Mouse (Mus musculus) CH12.LX (cell line): ENCODE measurements around the gene Spata21. TPM values are rescaled to one million over a fixed set of nuclear protein-coding genes. Genes with fewer than 3 reads are reported as not detected.

ENCODE experiments used
- DNase-seq: peaks from one replicate; pipeline ENCODE4 v3.0.0-alpha.2; 2013; ENCODE audit errors: extremely low read depth
- H3K27ac ChIP-seq: 2 replicates; pipeline ENCODE4 v1.5.1; 2012; ENCODE audit warnings: low read depth, mild to moderate bottlenecking, control low read depth, moderate library complexity; ENCODE audit not compliant: insufficient read depth
- H3K27me3 ChIP-seq: replicated peaks from 2 replicates; pipeline ENCODE3; 2012; ENCODE audit warnings: inconsistent platforms
- H3K36me3 ChIP-seq, 2 experiments: replicated peaks in 1 of 2; 2 replicates each; pipeline versions ENCODE3 to v1.6.1; 2012; ENCODE audit warnings: inconsistent platforms in 1 of 2, low read length in 1 of 2, mild to moderate bottlenecking in 1 of 2, mixed read lengths in 1 of 2, moderate library complexity in 1 of 2; ENCODE audit not compliant: control insufficient read depth in 1 of 2, insufficient read depth in 1 of 2
- H3K4me1 ChIP-seq, 2 experiments: 2 replicates each; pipeline ENCODE4 v1.6.1; 2012; ENCODE audit warnings: inconsistent platforms in 1 of 2, moderate library complexity in 1 of 2; ENCODE audit not compliant: insufficient read depth in 2 of 2, control insufficient read depth in 1 of 2
- H3K4me2 ChIP-seq: 2 replicates; pipeline ENCODE4 v1.6.1; 2012; ENCODE audit warnings: low read depth, mild to moderate bottlenecking, control low read depth; ENCODE audit not compliant: poor library complexity, insufficient read depth, severe bottlenecking
- H3K4me3 ChIP-seq, 3 experiments: fragments of 150-350 bp in 1 of 3; sonication (generic) in 1 of 3; replicated peaks in 1 of 3; 2 replicates each; pipeline versions ENCODE3 to v1.5.1; 2011 to 2012; ENCODE audit warnings: low read depth in 2 of 3, low read length in 2 of 3, mild to moderate bottlenecking in 2 of 3, moderate library complexity in 2 of 3, control low read depth in 1 of 3, improper control_type of control experiment in 1 of 3, inconsistent platforms in 1 of 3, mixed read lengths in 1 of 3; ENCODE audit not compliant: poor library complexity in 1 of 3
- H3K79me2 ChIP-seq: replicated peaks from 2 replicates; pipeline ENCODE4 v1.6.1; 2012; ENCODE audit warnings: mild to moderate bottlenecking, moderate library complexity; ENCODE audit not compliant: control insufficient read depth, poor library complexity, insufficient read depth, severe bottlenecking; ENCODE audit errors: extremely low read depth
- H3K9ac ChIP-seq: 2 replicates; pipeline ENCODE4 v1.6.1; 2012; ENCODE audit warnings: low read depth, mild to moderate bottlenecking, control low read depth, moderate library complexity; ENCODE audit not compliant: insufficient read depth
- H3K9me3 ChIP-seq: replicated peaks from 2 replicates; pipeline ENCODE3; 2012; ENCODE audit warnings: low read length, inconsistent platforms, mixed read lengths
- BHLHE40 ChIP-seq: IDR thresholded peaks from 2 replicates; pipeline ENCODE4 v1.6.1; 2011; ENCODE audit warnings: mild to moderate bottlenecking, low read depth, low read length, improper control_type of control experiment
- CHD2 ChIP-seq: IDR thresholded peaks from 2 replicates; pipeline ENCODE4 v1.6.1; 2011; ENCODE audit warnings: low read length, improper control_type of control experiment
- CTCF ChIP-seq, 2 experiments: IDR thresholded peaks in 1 of 2; conservative IDR thresholded peaks in 1 of 2; 2 replicates each; pipeline ENCODE4 v1.5.1; 2011 to 2012; ENCODE audit warnings: low read depth in 2 of 2, low read length in 2 of 2, improper control_type of control experiment in 1 of 2, inconsistent platforms in 1 of 2, mild to moderate bottlenecking in 1 of 2, moderate library complexity in 1 of 2
- E2F4 ChIP-seq: IDR thresholded peaks from 2 replicates; pipeline ENCODE4 v1.6.1; 2011; ENCODE audit warnings: low read depth, low read length, improper control_type of control experiment; ENCODE audit not compliant: insufficient replicate concordance
- EP300 ChIP-seq: IDR thresholded peaks from 2 replicates; pipeline ENCODE4 v1.6.1; 2011; ENCODE audit warnings: low read length, improper control_type of control experiment
- ETS1 ChIP-seq: conservative IDR thresholded peaks from 2 replicates; pipeline ENCODE4 v1.6.1; 2012; ENCODE audit warnings: low read depth, mild to moderate bottlenecking, inconsistent platforms, low read length, improper control_type of control experiment, moderate library complexity
- HCFC1 ChIP-seq: IDR thresholded peaks from 2 replicates; pipeline ENCODE4 v1.6.1; 2012; ENCODE audit warnings: low read depth, mild to moderate bottlenecking, inconsistent platforms, low read length, improper control_type of control experiment
- IRF4 ChIP-seq: IDR thresholded peaks from 2 replicates; pipeline ENCODE4 v1.6.1; 2014; ENCODE audit warnings: low read depth, mild to moderate bottlenecking, inconsistent platforms, low read length, improper control_type of control experiment
- JUN ChIP-seq: IDR thresholded peaks from 2 replicates; pipeline ENCODE4 v1.6.1; 2011; ENCODE audit warnings: low read depth, mild to moderate bottlenecking, low read length, improper control_type of control experiment, moderate library complexity; ENCODE audit not compliant: insufficient read depth
- JUND ChIP-seq: conservative IDR thresholded peaks from 2 replicates; pipeline ENCODE4 v1.6.1; 2011; ENCODE audit warnings: low read depth, low read length, improper control_type of control experiment
- MAFK ChIP-seq: IDR thresholded peaks from 2 replicates; pipeline ENCODE4 v1.6.1; 2011; ENCODE audit warnings: low read length, improper control_type of control experiment; ENCODE audit not compliant: insufficient replicate concordance
- MEF2A ChIP-seq: IDR thresholded peaks from 2 replicates; pipeline ENCODE4 v1.6.1; 2014; ENCODE audit warnings: low read depth, mild to moderate bottlenecking, inconsistent platforms, low read length, improper control_type of control experiment, borderline replicate concordance
- MXI1 ChIP-seq: IDR thresholded peaks from 2 replicates; pipeline ENCODE4 v1.6.1; 2011; ENCODE audit warnings: mild to moderate bottlenecking, low read depth, low read length, improper control_type of control experiment
- MYC ChIP-seq: IDR thresholded peaks from 2 replicates; pipeline ENCODE4 v1.6.1; 2011; ENCODE audit warnings: low read depth, mild to moderate bottlenecking, improper control_type of control experiment, low read length
- NELFE ChIP-seq: IDR thresholded peaks from 2 replicates; pipeline ENCODE4 v1.6.1; 2011; ENCODE audit warnings: low read depth, low read length, improper control_type of control experiment
- NRF1 ChIP-seq: IDR thresholded peaks from 2 replicates; pipeline ENCODE4 v1.6.1; 2014; ENCODE audit warnings: low read depth, mild to moderate bottlenecking, inconsistent platforms, low read length, improper control_type of control experiment, moderate library complexity
- RCOR1 ChIP-seq: conservative IDR thresholded peaks from 2 replicates; pipeline ENCODE4 v1.6.1; 2012; ENCODE audit warnings: low read depth, mild to moderate bottlenecking, inconsistent platforms, low read length, improper control_type of control experiment
- SIN3A ChIP-seq: IDR thresholded peaks from 2 replicates; pipeline ENCODE4 v1.6.1; 2012; ENCODE audit warnings: low read length, improper control_type of control experiment, inconsistent platforms
- TBP ChIP-seq: conservative IDR thresholded peaks from 2 replicates; pipeline ENCODE4 v1.6.1; 2011; ENCODE audit warnings: low read depth, low read length, improper control_type of control experiment
- TCF12 ChIP-seq: IDR thresholded peaks from 2 replicates; pipeline ENCODE4 v1.6.1; 2014; ENCODE audit warnings: low read depth, mild to moderate bottlenecking, inconsistent platforms, low read length, improper control_type of control experiment
- ZKSCAN1 ChIP-seq: IDR thresholded peaks from 2 replicates; pipeline ENCODE4 v1.6.1; 2012; ENCODE audit warnings: low read depth, inconsistent platforms, low read length, improper control_type of control experiment, borderline replicate concordance
- ZNF384 ChIP-seq: IDR thresholded peaks from 2 replicates; pipeline ENCODE4 v1.6.1; 2012; ENCODE audit warnings: low read depth, low read length, improper control_type of control experiment, inconsistent platforms
- dilution Hi-C: fragments of 300-500 bp; cut with MboI; formaldehyde crosslinking; loops from 2 replicates; pipeline ENCODE4 v1.14.3; 2020; ENCODE audit warnings: low sequenced_read_pairs; ENCODE audit not compliant: extremely low pct_unique_long_range_greater_than_20kb, extremely low pct_ligation_motif_present
- in situ Hi-C: fragments of 300-500 bp; cut with MboI; formaldehyde crosslinking; loops from 3 replicates; pipeline ENCODE4 v1.14.3; 2019; ENCODE audit warnings: low sequenced_read_pairs, low pct_ligation_motif_present, low pct_unique_long_range_greater_than_20kb, mixed read lengths
- polyA plus RNA-seq: library from polyadenylated mRNA; unstranded; fragments of >175 nt; gene quantifications from 2 replicates; pipeline ENCODE4 v1.2.1, GENCODE M21; 2012; ENCODE audit warnings: low read depth; ENCODE audit not compliant: insufficient read length
- total RNA-seq, 2 experiments: library from RNA; depleted of rRNA; stranded (reverse); fragments of 300-350 nt in 1 of 2; fragments of >200 nt in 1 of 2; gene quantifications; 2 replicates each; pipeline ENCODE4 v1.2.3; 2012 to 2014

Gene Spata21
- total and polyA plus RNA-seq, 3 experiments = not detected

- in situ Hi-C loops = no loop called here
- dilution Hi-C loops = no loop called here
- DNase-seq = no peak
- H3K4me3 ChIP-seq = peak overlapping the region in 2 of 3 experiments; percentile 11 to 48
- H3K27me3 ChIP-seq = no peaks in the 10 kb centered on the region
- TF ChIP-seq ETS1 = peak; percentile 32; the same call in 1 of the 2 replicates
- 0 out of 2 replicates have a peak, but pooled peaks have one; percentile 25 for TF ChIP-seq MEF2A
- no peak for TF ChIP-seq HCFC1
- no peak for TF ChIP-seq SIN3A
- 0 out of 2 replicates have a peak, but pooled peaks have one; percentile 56 for TF ChIP-seq RCOR1
- peak; percentile 31; the same call in 1 of the 2 replicates for TF ChIP-seq JUN
- TF ChIP-seq JUND = peak; percentile 26; the same call in 1 of the 2 replicates
- no peak for TF ChIP-seq NELFE
- TF ChIP-seq TCF12 = 0 out of 2 replicates have a peak, but pooled peaks have one; percentile 23
- TF ChIP-seq ZKSCAN1 = no peak
- TF ChIP-seq NRF1 = no peak
- no peak for TF ChIP-seq TBP
- TF ChIP-seq BHLHE40 = peak; percentile 75
- no peak for TF ChIP-seq ZNF384
- no peak for TF ChIP-seq CHD2
- TF ChIP-seq MYC = 0 out of 2 replicates have a peak, but pooled peaks have one; percentile 28
- TF ChIP-seq IRF4 = peak; percentile 83
- TF ChIP-seq CTCF (conservative IDR thresholded peaks at IDR 0.05 in 1 of 2, IDR thresholded peaks at IDR 0.05 in 1 of 2; ENCODE audit: low read depth in 2 of 2, low read length in 2 of 2) = no peak
- TF ChIP-seq MAFK = 0 out of 2 replicates have a peak, but pooled peaks have one; percentile 29
- TF ChIP-seq EP300 = peak; percentile 79
- peak; percentile 59; the same call in 1 of the 2 replicates for TF ChIP-seq MXI1
- no peak for TF ChIP-seq E2F4
- TF ChIP-seq, all 38 proteins: peak for 12
- Histone ChIP-seq H3K36me3 (peaks cover 8 to 40% of the 10 kb centered on the region in 2 experiments), H3K4me1 (peaks cover 18 to 65% of the 10 kb centered on the region in 2 experiments), H3K9me3 (no peaks in the 10 kb centered on the region), H3K9ac (peak overlapping the region; percentile 14; the same call in 1 of the 2 replicates), H3K27ac (peak overlapping the region; percentile 58), H3K4me2 (peak overlapping the region; percentile 69), H3K79me2 (peaks cover 78% of the 10 kb centered on the region)
Measured at GRCm38 (mm10) chr4:141136126-141136525, 48.0 kb downstream of the Spata21 start.
